In genomic region chr16:32829104-32829503, GRCm38 (mm10) we compare ENCODE assay signal across 50 mouse cellular contexts. TPM values are rescaled to one million over a fixed set of nuclear protein-coding genes. Genes with fewer than 3 reads are reported as not detected.
"Had no signal": no experiment of that assay in that cellular context is flagged by ENCODE, and none has a peak within 500 bp of the region (broad histone marks: within the 10 kb centered on the region; RNA-seq: fewer than 3 reads in every experiment).

No protein-coding gene starts in this region.

- DNase-seq: heart, postnatal 10 days; heart, postnatal 14 days; heart, postnatal 36 days; heart, postnatal 4 days; kidney, adult 11 months; kidney, adult 18-20 months; kidney, adult 2 months; kidney, adult 8-10 months; kidney, adult 9 months; kidney, postnatal 10 days; kidney, postnatal 14 days; kidney, postnatal 25 days; kidney, postnatal 36 days; kidney, postnatal 4 days; layer of hippocampus, adult 9-11 months; layer of hippocampus, postnatal 36 days had no signal

- H3K4me3 ChIP-seq: heart, embryonic 12.5 days; heart, embryonic 13.5 days; heart, embryonic 15.5 days; hindbrain, embryonic 10.5 days; hindbrain, embryonic 12.5 days; hindbrain, embryonic 13.5 days; hindbrain, embryonic 15.5 days; intestine, embryonic 15.5 days; kidney, embryonic 15.5 days; layer of hippocampus, adult 2 months; left cerebral cortex, adult 2 months had no signal

- H3K27ac ChIP-seq: heart, embryonic 13.5 days; heart, embryonic 15.5 days; hindbrain, embryonic 10.5 days; hindbrain, embryonic 12.5 days; hindbrain, embryonic 13.5 days; hindbrain, embryonic 14.5 days; hindbrain, embryonic 15.5 days; hindbrain, postnatal 0 days; intestine, embryonic 15.5 days; kidney, embryonic 15.5 days; kidney, postnatal 0 days; layer of hippocampus, adult 2 months; left cerebral cortex, adult 2 months had no signal

- H3K4me1 ChIP-seq: hindbrain, embryonic 10.5 days; hindbrain, embryonic 12.5 days; hindbrain, embryonic 13.5 days; hindbrain, embryonic 15.5 days; intestine, embryonic 15.5 days had no signal

- H3K9me3 ChIP-seq: heart, embryonic 12.5 days; heart, embryonic 13.5 days; heart, embryonic 15.5 days; hindbrain, embryonic 10.5 days; hindbrain, embryonic 12.5 days; hindbrain, embryonic 13.5 days; hindbrain, embryonic 15.5 days; intestine, embryonic 15.5 days; kidney, embryonic 15.5 days had no signal

- H3K9ac ChIP-seq: heart, embryonic 12.5 days; heart, embryonic 13.5 days; heart, embryonic 15.5 days; hindbrain, embryonic 12.5 days; hindbrain, embryonic 13.5 days; hindbrain, embryonic 14.5 days; hindbrain, embryonic 15.5 days; intestine, embryonic 15.5 days; kidney, embryonic 15.5 days had no signal

- H3K27me3 ChIP-seq: heart, embryonic 12.5 days; heart, embryonic 13.5 days; heart, embryonic 15.5 days; hindbrain, embryonic 12.5 days; hindbrain, embryonic 13.5 days; hindbrain, embryonic 15.5 days; intestine, embryonic 15.5 days; kidney, embryonic 15.5 days had no signal

RNA-seq across cellular contexts. Expression of gene Smbd1, which starts 18.8 kb away (rescaled TPM):
- total RNA-seq: heart, postnatal 10 days; heart, postnatal 14 days; heart, postnatal 25 days; heart, postnatal 36 days; heart, postnatal 4 days; hematopoietic stem cell, adult 5-6 weeks; hindbrain, postnatal 0 days; layer of hippocampus, adult 18-20 months; layer of hippocampus, adult 2 months; layer of hippocampus, adult 8-10 months; layer of hippocampus, postnatal 10 days; layer of hippocampus, postnatal 14 days; layer of hippocampus, postnatal 25 days; layer of hippocampus, postnatal 36 days; left cerebral cortex, adult 18-20 months; left cerebral cortex, adult 2 months; left cerebral cortex, adult 8-10 months had no signal
- polyA plus RNA-seq: heart, embryonic 12.5 days; heart, embryonic 13.5 days; heart, embryonic 14.5 days; heart, embryonic 15.5 days; heart, embryonic 16.5 days; heart, postnatal 0 days; hindbrain, embryonic 10.5 days; hindbrain, embryonic 11.5 days; hindbrain, embryonic 12.5 days; hindbrain, embryonic 13.5 days; hindbrain, embryonic 14.5 days; hindbrain, embryonic 15.5 days; hindbrain, embryonic 16.5 days; hindbrain, postnatal 0 days; inflammation-experienced regulatory T-cells, adult 6 months; intestine, embryonic 14.5 days; kidney, adult 2 months; kidney, embryonic 14.5 days; kidney, embryonic 15.5 days; kidney, embryonic 16.5 days had no signal

RNA-seq across cellular contexts. Expression of gene Muc20, which starts 31.9 kb away (rescaled TPM):
- total RNA-seq: hematopoietic stem cell, adult 5-6 weeks; hindbrain, postnatal 0 days; layer of hippocampus, adult 18-20 months; layer of hippocampus, adult 2 months; layer of hippocampus, postnatal 10 days; layer of hippocampus, postnatal 14 days; layer of hippocampus, postnatal 25 days; layer of hippocampus, postnatal 36 days; left cerebral cortex, adult 18-20 months; left cerebral cortex, adult 2 months; left cerebral cortex, adult 8-10 months had no signal
- polyA plus RNA-seq: heart, embryonic 15.5 days; heart, postnatal 0 days; hindbrain, embryonic 10.5 days; hindbrain, embryonic 11.5 days; hindbrain, embryonic 13.5 days; hindbrain, embryonic 14.5 days; hindbrain, embryonic 16.5 days; hindbrain, postnatal 0 days; intestine, embryonic 15.5 days; intestine, postnatal 0 days; large intestine, adult 2 months had no signal
